Mouse (Mus musculus) embryonic fibroblast, embryonic 13.5 days (primary cell): ENCODE data around the gene Drc7.

ENCODE experiments used
- CTCF ChIP-seq: IDR thresholded peaks from 2 replicates; pipeline ENCODE4 v1.5.1; 2011; ENCODE audit warnings: mild to moderate bottlenecking, control low read depth, low read length, moderate library complexity, borderline replicate concordance; ENCODE audit not compliant: insufficient read depth
- POLR2A ChIP-seq: IDR thresholded peaks from 2 replicates; pipeline ENCODE4 v1.6.1; 2011; ENCODE audit warnings: low read depth, mild to moderate bottlenecking, control low read depth, low read length, moderate library complexity

DNA sequence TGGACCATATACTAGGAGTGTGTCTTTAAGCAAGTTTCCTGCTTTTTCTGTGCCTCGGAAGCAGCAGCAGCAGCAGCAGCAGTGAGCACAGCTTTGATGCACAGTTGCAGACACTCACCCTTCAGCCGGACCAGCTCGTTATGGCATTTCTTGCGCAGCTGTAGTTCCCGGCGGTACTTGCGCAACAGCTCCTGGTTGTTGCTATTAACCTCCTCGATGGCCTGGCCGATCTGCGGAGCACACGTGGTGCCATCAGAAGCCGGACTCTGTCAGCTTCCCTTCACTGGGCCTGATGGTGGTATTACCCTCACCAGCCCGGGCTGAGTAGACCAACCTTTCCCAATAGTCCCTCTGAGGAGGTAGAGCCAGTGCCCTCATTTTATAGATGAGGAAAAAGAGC is 52.4 kb downstream of the Drc7 start:
- TF ChIP-seq CTCF: no peak
- TF ChIP-seq POLR2A: no peak
